Mouse (Mus musculus) kidney, embryonic 16.5 days (tissue): ENCODE measurements around the gene Tmco5. TPM values are rescaled to one million over a fixed set of nuclear protein-coding genes. Genes with fewer than 3 reads are reported as not detected.

Experiments used
- ATAC-seq: fragments of 200-750 bp; cut with Nextera tagmentation; 2 replicates; pipeline ENCODE4 v1.8.0; 2017; ENCODE audit warnings: moderate TSS enrichment; ENCODE audit not compliant: low FRiP score, low TSS enrichment
- H3K27ac ChIP-seq: fragments of 300-500 bp; sonication (generic); 2 replicates; pipeline ENCODE4 v1.5.1; 2014; ENCODE audit warnings: low read length
- H3K27me3 ChIP-seq: fragments of 300-500 bp; sonication (generic); 2 replicates; pipeline ENCODE4 v1.6.1; 2014; ENCODE audit warnings: low read length, control low read depth, mixed read lengths; ENCODE audit not compliant: insufficient read depth
- H3K36me3 ChIP-seq: fragments of 300-500 bp; sonication (generic); 2 replicates; pipeline ENCODE4 v1.6.1; 2014; ENCODE audit warnings: low read length, control low read depth, mixed read lengths; ENCODE audit not compliant: insufficient read depth
- H3K4me1 ChIP-seq: fragments of 300-500 bp; sonication (generic); 2 replicates; pipeline ENCODE4 v1.6.1; 2014; ENCODE audit warnings: low read length, control low read depth, mixed read lengths; ENCODE audit not compliant: insufficient read depth
- H3K4me2 ChIP-seq: fragments of 300-500 bp; sonication (generic); replicated peaks from 2 replicates; pipeline ENCODE4 v1.6.1; 2014; ENCODE audit warnings: low read depth, low read length
- H3K4me3 ChIP-seq: fragments of 300-500 bp; sonication (generic); 2 replicates; pipeline ENCODE4 v1.5.1; 2014; ENCODE audit warnings: mild to moderate bottlenecking, low read length
- H3K9ac ChIP-seq: fragments of 300-500 bp; sonication (generic); replicated peaks from 2 replicates; pipeline ENCODE4 v1.6.1; 2014; ENCODE audit warnings: low read length
- H3K9me3 ChIP-seq: fragments of 300-500 bp; sonication (generic); 2 replicates; pipeline ENCODE4 v1.6.1; 2016; ENCODE audit warnings: low read length, control low read depth
- WGBS: fragments of 180-500 bp; shearing (Covaris S2); extraction: QIAGEN DNeasy Blood & Tissue Kit; methylation state at CpG from one replicate; pipeline ENCODE4 v1.1.7; 2014; 5-methylcytosine and 5-hydroxymethylcytosine counted together
- polyA plus RNA-seq: library from polyadenylated mRNA; unstranded; fragments of >200 nt; fragmentation: Nextera tagmentation; extraction: Ambion mirVana; gene quantifications from 2 replicates; pipeline ENCODE4 v1.2.1, GENCODE M21; 2015

The Tmco5 gene
- polyA plus RNA-seq = not detected in 2 replicates

DNA sequence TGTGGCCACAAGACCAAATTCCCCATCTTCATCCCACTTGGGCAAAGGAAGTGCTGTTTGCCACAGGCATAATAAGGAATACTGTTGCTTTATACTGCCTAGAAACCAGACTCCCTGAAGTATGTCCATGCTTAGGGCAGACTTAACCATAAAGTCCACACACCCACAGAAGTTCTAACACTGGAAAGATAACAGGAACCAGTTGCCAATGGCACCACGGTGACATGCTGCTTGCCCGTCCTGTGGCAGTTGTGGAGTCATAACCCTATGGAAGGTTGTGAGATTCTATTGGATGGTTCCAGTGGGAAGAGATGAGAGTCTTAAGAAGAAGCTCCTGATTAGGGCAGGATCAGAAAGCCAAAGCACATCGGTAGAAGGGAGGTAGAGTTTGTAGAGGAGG, at the start of gene Tmco5:
Gene Tmco5, plus strand, starts transcription at position 301 of the 400 bp plus-strand sequence.
- Histone ChIP-seq H3K4me1 (no peaks in the 10 kb centered on the region), H3K9me3 (no peaks in the 10 kb centered on the region), H3K36me3 (no peaks in the 10 kb centered on the region), H3K4me3 (no peak within 1 kb of the TSS), H3K4me2 (no peak within 1 kb of the TSS), H3K27ac (no peak within 1 kb of the TSS), H3K27me3 (no peaks in the 10 kb centered on the region), H3K9ac (no peak within 1 kb of the TSS)
- 90% methylated on average over 3 of the region's 3 CpGs for WGBS
- no peak for ATAC-seq

DNA sequence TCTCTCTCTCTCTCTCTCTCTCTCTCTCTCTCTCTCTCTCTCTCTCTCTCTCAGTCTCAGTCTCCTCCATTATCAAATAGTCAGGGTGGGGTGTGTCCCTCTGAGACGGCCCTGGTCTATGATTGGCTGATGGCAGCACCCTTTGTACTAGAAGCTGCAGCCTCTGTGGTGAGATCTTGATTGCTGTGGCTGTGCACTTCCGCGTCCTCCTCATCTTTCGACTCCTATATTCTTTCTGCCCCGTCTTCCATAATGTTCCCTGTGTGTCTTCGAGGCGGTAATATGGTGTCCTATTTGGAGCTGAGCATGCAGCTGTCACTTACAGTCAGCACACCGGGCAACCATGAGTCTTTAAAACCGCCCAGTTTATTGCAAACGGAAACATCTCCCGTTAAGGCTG, 46.6 kb upstream of the Tmco5 start:
- WGBS = 77% methylated on average over 11 of the region's 11 CpGs
- Histone ChIP-seq H3K4me2 (no peak overlapping the region), H3K9ac (no peak overlapping the region), H3K27me3 (no peaks in the 10 kb centered on the region), H3K27ac (no peak overlapping the region), H3K36me3 (no peaks in the 10 kb centered on the region), H3K4me1 (no peaks in the 10 kb centered on the region), H3K9me3 (no peaks in the 10 kb centered on the region), H3K4me3 (no peak overlapping the region)
- no peak for ATAC-seq

DNA sequence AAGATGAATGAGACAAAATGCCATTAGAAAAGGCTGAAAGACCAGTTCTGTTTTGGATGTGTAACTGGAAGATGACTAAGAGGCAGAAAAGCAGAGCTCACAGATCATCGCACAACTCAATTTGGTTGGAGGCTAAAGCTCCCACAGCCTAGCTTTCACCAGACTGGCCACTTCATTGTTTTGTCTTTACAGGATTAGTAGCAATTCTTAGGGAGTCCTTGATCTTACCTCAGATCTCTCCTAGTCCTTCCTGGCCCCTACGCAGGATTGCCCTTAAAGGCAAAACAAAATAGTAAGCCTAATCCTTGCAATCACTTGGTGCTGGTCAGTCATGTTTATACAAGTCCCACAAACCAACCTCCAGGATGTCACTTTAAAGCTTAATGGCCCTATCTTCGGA, 40.7 kb upstream of the Tmco5 start:
- no peak overlapping the region for H3K4me2 ChIP-seq
- no peaks in the 10 kb centered on the region for H3K27me3 ChIP-seq
- H3K4me3 ChIP-seq = no peak overlapping the region
- peak; percentile 27; the same call in 1 of the 2 replicates for ATAC-seq
- H3K9ac ChIP-seq = no peak overlapping the region
- peaks cover 4% of the 10 kb centered on the region; the same call in 1 of the 2 replicates for H3K4me1 ChIP-seq
- H3K9me3 ChIP-seq = no peaks in the 10 kb centered on the region
- WGBS = 33% methylated on average over 3 of the region's 3 CpGs
- H3K27ac ChIP-seq = no peak overlapping the region
- H3K36me3 ChIP-seq = no peaks in the 10 kb centered on the region

DNA sequence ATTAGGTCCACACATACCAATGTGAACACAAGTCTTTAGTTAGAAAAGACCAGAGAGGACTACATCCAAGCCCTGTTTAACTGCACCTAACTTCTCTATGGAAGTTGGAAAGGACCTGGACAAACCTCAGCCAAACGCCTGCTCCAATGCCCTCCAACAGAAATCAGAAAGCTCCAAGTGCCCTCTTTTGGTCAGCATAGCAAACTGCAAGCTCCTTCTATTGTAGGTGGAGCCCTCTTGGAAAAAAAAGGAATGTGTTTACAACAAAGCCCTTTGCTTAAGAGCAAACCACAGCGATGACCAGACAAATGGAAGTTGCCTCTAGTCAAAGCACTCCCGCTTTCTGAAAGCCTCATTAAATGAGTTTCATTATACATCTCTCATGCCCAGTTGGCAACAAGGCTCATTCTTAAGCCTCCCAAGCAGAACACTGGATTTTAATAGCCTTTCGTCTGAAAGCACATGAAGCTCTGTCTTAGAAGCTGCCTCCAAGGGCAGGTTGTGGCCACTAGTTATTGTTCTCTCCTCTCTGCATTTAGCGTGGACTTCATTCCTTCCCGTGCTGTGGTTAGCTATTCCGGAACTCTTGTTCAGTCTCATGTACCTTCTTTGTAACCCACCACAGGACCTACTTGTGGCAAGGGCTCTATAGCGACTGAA, 39.8 kb upstream of the Tmco5 start:
- Histone ChIP-seq H3K36me3 (no peaks in the 10 kb centered on the region), H3K4me3 (no peak overlapping the region), H3K27me3 (no peaks in the 10 kb centered on the region), H3K9ac (no peak overlapping the region), H3K4me1 (peaks cover 4% of the 10 kb centered on the region; the same call in 1 of the 2 replicates), H3K9me3 (no peaks in the 10 kb centered on the region), H3K27ac (no peak overlapping the region), H3K4me2 (peak overlapping the region; percentile 42)
- ATAC-seq = no peak; the same call in 1 of the 2 replicates
- WGBS = 40% methylated on average over 8 of the region's 8 CpGs

DNA sequence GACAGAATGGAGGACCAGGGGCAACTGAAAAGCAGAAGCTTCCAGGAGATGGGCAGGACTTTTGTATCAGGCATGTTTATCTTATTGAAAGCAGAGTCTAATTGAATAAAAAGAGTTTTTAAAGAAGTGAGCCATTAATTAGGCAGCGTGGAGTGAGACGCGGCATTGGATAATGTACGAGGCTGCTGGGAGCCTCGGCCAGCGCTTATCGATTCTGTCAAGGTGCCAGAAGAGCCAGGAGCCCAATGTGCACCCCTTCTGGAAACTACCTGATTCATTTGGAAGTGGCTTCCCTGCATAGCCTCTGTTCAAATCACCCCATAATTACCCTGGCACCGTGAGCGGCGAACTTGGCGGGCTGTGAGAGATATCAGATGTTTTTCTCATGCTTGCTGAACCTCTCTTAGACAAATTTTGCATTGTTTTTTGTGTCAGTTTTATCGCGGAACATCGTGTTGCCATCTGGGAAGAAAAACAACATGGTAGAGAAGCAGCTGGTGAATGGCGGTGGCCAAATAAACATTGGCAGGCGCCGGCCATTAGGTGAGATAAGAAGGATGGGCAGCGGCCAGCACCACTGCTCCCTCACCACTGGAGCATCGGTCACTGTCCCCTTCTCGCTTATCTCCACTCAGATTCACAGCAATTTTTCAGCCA, 28.4 kb upstream of the Tmco5 start:
- no peaks in the 10 kb centered on the region for H3K9me3 ChIP-seq
- no peak overlapping the region for H3K4me2 ChIP-seq
- H3K27me3 ChIP-seq = no peaks in the 10 kb centered on the region
- 86% methylated on average over 20 of the region's 20 CpGs for WGBS
- no peak overlapping the region for H3K9ac ChIP-seq
- no peaks in the 10 kb centered on the region for H3K36me3 ChIP-seq
- no peak overlapping the region for H3K4me3 ChIP-seq
- no peak overlapping the region for H3K27ac ChIP-seq
- 0 out of 2 replicates have a peak, but pooled peaks cover 8% of the 10 kb centered on the region for H3K4me1 ChIP-seq
- ATAC-seq = no peak

DNA sequence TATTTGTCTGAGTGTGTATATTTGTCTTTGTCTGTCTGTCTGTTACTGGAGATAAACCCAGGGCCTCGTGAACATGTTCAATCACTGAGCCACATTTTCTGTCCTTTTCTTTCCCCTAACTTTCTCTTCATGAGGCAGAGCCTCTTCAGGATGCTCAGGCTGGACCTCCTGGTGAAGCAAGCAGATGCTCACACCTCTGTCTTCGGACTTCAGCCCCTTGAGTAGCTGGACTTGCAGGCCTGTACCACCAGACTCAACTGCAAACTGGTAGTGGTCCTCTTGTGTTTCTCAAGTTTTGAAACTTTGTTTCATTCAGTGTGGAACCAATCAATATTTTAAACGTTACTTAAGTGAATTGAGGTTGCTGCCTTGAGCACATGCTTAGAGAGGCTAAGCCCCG, 27.1 kb upstream of the Tmco5 start:
- 85% methylated on average over 4 of the region's 4 CpGs for WGBS
- Histone ChIP-seq H3K27ac (no peak overlapping the region), H3K4me3 (no peak overlapping the region), H3K9ac (no peak overlapping the region), H3K36me3 (no peaks in the 10 kb centered on the region), H3K27me3 (no peaks in the 10 kb centered on the region), H3K4me2 (no peak overlapping the region), H3K4me1 (0 out of 2 replicates have a peak, but pooled peaks cover 8% of the 10 kb centered on the region), H3K9me3 (no peaks in the 10 kb centered on the region)
- ATAC-seq = no peak

DNA sequence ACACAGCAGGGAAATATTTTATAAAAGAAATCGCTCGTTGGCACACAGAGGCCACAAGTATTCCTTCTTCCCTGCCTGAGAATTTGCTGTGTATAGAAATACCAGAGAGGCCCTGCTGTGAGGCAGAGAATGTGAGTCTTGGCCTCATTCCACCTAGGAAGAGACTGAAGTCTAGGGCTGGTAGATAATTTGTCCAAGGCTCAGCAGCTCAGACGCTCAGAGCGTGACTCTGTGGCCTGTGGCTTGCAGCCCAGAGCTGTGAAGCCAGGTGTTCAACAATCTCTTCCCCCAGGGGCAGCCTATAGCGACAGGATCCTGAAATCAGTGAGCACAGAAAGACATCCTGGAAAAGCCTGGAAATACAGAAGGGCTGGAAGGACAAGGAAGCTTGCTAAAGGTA, 26.2 kb upstream of the Tmco5 start:
- WGBS = 30% methylated on average over 5 of the region's 5 CpGs
- Histone ChIP-seq H3K27me3 (no peaks in the 10 kb centered on the region), H3K9me3 (no peaks in the 10 kb centered on the region), H3K9ac (no peak overlapping the region), H3K4me2 (no peak overlapping the region), H3K4me3 (no peak overlapping the region), H3K36me3 (no peaks in the 10 kb centered on the region), H3K27ac (no peak overlapping the region), H3K4me1 (0 out of 2 replicates have a peak, but pooled peaks cover 8% of the 10 kb centered on the region)
- peak; percentile 78; the same call in 1 of the 2 replicates for ATAC-seq

DNA sequence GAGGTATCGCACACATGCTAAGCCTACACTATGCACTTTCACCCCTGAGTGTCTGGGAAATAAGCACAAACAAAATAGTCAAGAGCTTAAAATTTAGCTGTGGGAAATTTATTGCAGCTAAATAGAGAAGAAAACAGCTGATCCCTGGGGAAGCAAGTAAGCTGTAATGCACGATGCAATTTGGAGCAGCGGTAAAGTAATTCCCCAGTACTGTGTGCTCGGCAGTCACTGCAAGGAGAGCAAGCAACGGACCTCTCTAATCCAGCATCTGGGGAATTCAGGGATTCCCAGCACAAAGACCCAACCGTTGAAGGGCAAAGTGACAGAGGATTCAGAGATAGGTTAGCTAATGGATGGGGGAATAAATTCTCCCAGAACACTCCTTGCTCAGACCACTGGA, 19.8 kb upstream of the Tmco5 start:
- H3K4me1 ChIP-seq = no peaks in the 10 kb centered on the region
- H3K9me3 ChIP-seq = no peaks in the 10 kb centered on the region
- ATAC-seq = no peak
- WGBS = 36% methylated on average over 6 of the region's 6 CpGs
- no peak overlapping the region for H3K9ac ChIP-seq
- no peak overlapping the region for H3K4me3 ChIP-seq
- no peaks in the 10 kb centered on the region for H3K27me3 ChIP-seq
- H3K36me3 ChIP-seq = no peaks in the 10 kb centered on the region
- no peak overlapping the region for H3K27ac ChIP-seq
- H3K4me2 ChIP-seq = no peak overlapping the region

DNA sequence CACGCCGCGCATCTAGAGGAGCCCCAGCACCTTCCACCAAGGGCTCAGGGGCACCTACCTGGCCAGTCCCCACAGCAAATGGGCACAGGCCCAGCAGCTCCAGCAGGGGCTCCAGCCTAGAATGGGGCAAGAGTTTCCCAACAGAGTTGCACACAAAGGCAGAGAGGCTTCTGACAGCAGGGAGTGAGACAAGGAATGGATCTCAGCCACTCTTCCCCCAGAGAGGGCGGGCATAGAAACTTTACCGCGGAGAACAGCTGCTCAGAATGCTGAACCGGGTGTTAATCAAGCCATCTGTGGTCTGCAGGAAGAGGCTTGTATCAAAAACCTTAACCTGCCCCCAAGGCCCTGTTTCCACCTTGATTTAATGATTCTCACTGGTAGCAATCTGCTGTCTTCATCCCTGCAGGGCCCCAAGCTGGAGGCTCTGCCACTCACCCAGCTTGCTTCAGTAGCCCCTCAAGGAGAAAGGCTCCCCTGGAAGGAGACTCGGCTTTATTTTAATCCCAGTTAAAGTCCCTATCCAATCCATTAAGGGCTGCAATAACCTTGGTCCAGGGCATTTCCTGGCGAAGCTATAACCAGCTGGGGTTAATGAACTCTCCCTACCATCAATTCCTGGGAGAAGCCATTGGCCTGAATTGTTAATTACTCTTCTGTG, 1.4 kb upstream of the Tmco5 start:
- ATAC-seq = no peak
- Histone ChIP-seq H3K4me1 (no peaks in the 10 kb centered on the region), H3K4me3 (no peak overlapping the region), H3K27ac (no peak overlapping the region), H3K36me3 (no peaks in the 10 kb centered on the region), H3K4me2 (no peak overlapping the region), H3K9me3 (no peaks in the 10 kb centered on the region), H3K27me3 (no peaks in the 10 kb centered on the region), H3K9ac (no peak overlapping the region)
- WGBS = 38% methylated on average over 9 of the region's 9 CpGs

DNA sequence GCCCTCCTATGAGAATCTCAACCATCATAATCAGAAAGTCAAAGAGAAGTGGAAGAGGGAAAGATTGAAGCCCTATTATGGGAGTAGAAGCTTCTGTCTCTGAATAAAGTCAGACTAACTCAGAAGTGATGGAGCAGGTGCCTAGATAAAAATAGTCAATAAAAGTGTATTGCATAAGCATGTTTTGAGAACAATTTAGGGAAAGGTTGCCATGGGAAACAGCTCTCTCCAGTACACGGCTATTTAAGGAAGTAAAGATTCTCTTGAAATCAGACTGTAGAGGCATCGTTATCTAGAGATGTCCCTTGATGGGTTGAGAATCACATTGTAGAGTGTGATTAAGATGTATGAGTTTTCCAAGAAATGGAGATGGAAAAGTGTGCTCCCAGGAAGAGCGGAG, 1.2 kb downstream of the Tmco5 start:
- Histone ChIP-seq H3K9me3 (no peaks in the 10 kb centered on the region), H3K36me3 (no peaks in the 10 kb centered on the region), H3K4me2 (no peak overlapping the region), H3K27ac (no peak overlapping the region), H3K9ac (no peak overlapping the region), H3K27me3 (no peaks in the 10 kb centered on the region), H3K4me1 (no peaks in the 10 kb centered on the region), H3K4me3 (no peak overlapping the region)
- 90% methylated on average over 3 of the region's 3 CpGs for WGBS
- no peak for ATAC-seq
